Mouse (Mus musculus) CD4-positive helper T cell, adult 2 months (primary cell): ENCODE measurements around the gene Angel2.
A peak's percentile ranks its signal among the peaks of the same experiment; 100 is the strongest.

Source experiments
- DNase-seq: peaks from one replicate; pipeline ENCODE4 v3.0.0-alpha.2; 2012; ENCODE audit warnings: low read depth, missing footprints, low spot score

Angel2 gene

DNA sequence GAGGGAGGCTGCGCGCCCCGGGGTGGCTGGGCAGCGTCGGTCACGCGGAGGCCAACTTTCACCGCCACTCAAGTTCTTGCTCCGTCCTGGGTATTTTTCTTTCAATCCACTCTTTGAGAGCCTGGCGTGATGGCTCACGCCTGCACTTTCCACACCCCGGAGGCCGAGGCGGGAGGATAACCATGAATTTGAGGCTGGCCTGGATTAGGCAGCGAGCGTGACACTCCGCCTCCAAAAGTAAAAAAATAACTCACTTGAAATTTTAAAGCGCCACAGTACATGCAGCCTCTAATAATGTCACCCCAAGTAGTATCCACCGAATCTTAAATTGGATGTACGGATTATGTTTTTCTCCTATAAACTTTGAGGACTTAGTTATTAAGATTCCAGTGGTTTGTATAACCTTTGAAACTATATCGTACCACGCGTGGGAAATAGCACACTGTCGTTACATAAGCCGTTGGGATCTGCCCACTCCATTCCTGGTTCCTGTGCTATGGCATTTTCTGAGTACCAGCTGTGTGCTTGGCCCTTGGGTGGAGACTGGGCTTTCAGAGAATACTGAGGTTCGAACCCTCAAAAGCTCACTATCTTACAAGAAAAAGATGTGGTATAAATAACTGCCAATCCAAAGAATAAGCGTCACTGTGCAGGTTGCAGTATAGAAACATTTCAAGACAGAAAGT is 4.2 kb downstream of the Angel2 start:
- no peak for DNase-seq

DNA sequence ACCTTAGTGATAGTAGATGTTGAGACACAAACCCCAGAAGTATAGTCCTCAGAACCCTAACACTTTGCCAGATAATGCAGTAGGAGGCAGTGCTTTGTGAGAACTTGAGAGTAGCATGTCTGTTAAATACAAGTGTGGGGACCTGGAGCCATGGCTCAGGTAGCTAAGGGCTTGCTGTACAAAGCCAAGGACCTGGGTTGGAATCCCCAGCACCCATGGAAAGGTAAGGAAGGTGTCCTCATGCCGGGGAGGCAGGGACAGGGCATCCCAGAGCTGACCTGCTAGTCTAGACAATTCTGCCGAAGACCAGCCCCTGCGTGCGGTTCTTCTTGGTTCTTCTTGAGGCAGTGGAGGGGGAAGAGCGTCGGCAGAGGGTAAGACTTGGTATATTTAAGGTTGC is 5.3 kb downstream of the Angel2 start:
- no peak for DNase-seq

GRCm38 (mm10) chr1:190939803-190940202 is 14.9 kb downstream of the Angel2 start:
- no peak for DNase-seq

GRCm38 (mm10) chr1:190944109-190944760 is 19.3 kb downstream of the Angel2 start:
- peak; percentile 60 for DNase-seq

GRCm38 (mm10) chr1:190947986-190948385 is 23.1 kb downstream of the Angel2 start:
- no peak for DNase-seq

DNA sequence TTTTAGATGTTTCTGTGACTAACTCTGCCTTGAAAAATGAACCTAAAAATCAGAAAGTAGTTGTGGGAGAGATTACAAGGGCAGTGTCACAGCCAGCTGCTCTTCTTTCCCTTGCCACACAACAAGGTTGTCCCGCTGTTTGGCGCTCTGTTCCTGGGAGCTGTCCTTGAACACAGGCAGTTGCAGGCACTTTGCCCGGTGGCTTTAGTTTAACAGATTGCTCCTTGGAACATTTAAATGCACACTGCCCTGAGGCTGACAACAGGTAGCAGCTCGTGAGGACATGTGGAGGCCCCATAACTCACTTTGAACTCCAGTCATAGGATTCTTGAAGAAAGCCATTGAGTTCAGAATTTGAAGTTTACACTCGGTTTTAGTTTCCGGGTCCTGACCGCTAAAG is 23.5 kb downstream of the Angel2 start:
- no peak for DNase-seq

GRCm38 (mm10) chr1:190948846-190949245 is 23.9 kb downstream of the Angel2 start:
- DNase-seq: no peak

DNA sequence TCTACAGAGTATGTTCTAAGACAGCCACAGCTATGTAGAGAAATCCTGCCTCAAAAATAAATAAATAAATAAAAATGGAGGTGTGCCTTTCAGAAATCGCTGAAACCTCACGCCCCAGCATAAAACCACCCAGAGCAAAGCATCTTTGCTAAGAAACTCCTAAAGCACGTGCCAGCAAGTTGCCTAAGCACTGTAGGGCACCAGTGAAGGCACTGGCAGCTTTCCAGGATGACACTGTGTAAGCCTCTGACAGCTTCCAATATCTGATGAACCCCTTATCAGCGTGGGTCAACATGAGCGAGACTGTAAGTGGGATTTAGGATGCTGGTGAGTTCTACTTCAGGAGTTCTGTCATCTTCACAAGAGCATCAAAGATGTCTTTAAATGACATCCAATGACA is 26.1 kb downstream of the Angel2 start:
- DNase-seq: no peak

GRCm38 (mm10) chr1:190953009-190953408 is 28.1 kb downstream of the Angel2 start:
- DNase-seq: no peak

GRCm38 (mm10) chr1:190958821-190959220 is 33.9 kb downstream of the Angel2 start:
- DNase-seq: no peak

GRCm38 (mm10) chr1:190962760-190963159 is 37.8 kb downstream of the Angel2 start:
- DNase-seq: no peak

GRCm38 (mm10) chr1:190964992-190965780 is 40.3 kb downstream of the Angel2 start:
- no peak for DNase-seq

DNA sequence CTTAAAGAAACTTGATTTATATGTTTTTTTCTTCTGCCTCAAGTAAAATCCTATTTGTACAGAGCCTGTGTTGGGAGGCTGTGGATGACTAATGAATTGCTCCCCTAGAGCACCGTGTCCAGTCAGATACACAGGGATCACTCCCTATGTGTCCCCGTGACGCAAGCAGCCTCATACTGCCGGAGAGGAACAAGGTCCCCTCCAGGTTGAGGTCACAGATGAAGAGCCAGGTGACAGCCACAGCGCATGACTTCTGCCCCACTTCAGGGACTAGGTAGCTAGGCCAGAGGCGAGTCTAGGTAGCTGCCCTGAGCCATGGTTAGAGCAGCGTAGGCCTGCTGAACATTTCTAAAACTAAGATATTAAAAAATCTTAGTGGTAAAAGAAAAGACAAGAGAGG is 43.1 kb downstream of the Angel2 start:
- DNase-seq: no peak

- no peak for DNase-seq
Measured at GRCm38 (mm10) chr1:190971708-190972610, 47.0 kb downstream of the Angel2 start.

- no peak for DNase-seq
Measured at GRCm38 (mm10) chr1:190972612-190973192, 47.8 kb downstream of the Angel2 start.

- no peak for DNase-seq
Measured at GRCm38 (mm10) chr1:190974191-190974590, 49.3 kb downstream of the Angel2 start.

- DNase-seq: no peak
Measured at GRCm38 (mm10) chr1:190974833-190975232, 49.9 kb downstream of the Angel2 start.

- no peak for DNase-seq
Measured at GRCm38 (mm10) chr1:190976887-190977573, 52.1 kb downstream of the Angel2 start.

DNA sequence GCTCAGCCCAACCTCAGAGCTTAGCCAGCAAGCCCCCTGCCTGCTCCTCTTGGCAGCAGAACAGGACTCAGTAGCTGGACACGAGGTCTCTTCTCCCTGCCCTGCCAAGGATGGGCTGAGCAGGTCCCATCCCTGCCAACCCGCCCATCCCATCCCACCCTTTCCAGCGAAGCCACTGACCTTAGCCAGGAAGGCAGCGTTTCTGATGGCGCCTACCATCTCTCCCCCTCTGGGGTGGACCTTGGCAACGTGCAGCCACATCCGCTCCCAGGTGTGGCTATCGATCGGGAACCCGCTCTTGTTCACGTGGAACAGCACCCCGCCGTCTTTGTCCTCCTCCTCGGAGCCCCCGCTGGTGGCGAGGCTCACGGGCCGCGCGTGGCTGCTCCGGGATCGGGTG is 53.1 kb downstream of the Angel2 start:
- DNase-seq: no peak

DNA sequence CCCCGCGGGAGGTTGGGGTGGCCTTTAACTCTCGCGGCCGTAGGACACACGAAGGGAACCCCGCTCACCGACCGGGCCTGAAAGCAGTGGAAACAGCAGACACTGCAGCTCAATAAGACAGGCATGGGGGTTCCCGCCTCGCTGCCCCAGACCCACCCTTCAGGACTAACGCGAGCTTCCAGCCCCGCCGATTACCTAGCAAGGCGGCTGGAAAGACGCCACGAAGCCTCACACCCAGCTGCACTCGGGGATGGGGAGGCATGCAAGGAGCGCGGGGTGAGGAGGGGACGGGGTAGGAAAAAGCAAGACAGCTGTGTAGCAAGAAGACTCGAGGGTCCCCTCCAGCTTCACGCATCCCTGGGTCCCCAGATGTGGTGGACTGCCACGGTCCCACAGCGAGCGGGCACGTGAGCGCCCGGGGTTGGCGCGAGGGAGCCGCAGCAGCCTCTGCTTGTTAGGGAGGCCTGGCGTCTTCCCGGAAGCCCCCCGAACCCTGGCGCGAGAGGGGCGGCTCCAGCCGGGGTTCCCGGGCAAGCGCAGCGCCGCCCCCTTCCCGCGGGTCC is 53.7 kb downstream of the Angel2 start:
- DNase-seq: no peak
